Mouse (Mus musculus) heart, adult 2 months (tissue): Measurements from ENCODE around the gene Tchhl1.

Experiments used
- CTCF ChIP-seq: fragments of 200-600 bp; IDR thresholded peaks from 2 replicates; pipeline ENCODE4 v1.8.1; 2022; ENCODE audit warnings: antibody characterized with exemption, mild to moderate bottlenecking, moderate library complexity
- EP300 ChIP-seq: fragments of 200-500 bp; IDR thresholded peaks from 2 replicates; pipeline ENCODE4 v1.6.1; 2011; ENCODE audit warnings: low read depth, low read length, control low read depth; ENCODE audit not compliant: insufficient read depth

- TF ChIP-seq CTCF (no peak), EP300 (no peak)
These were observed 38.3 kb downstream of the Tchhl1 start for GRCm38 (mm10) chr3:93506881-93507325.
